In genomic region chr5:110403931-110404330, GRCm38 (mm10) we compare ENCODE assay signal across 34 mouse cellular contexts. TPM values are rescaled to one million over a fixed set of nuclear protein-coding genes. Genes with fewer than 3 reads are reported as not detected.
A peak's percentile ranks its signal among the peaks of the same experiment; 100 is the strongest.
DNase-seq lines count a peak whose midpoint lies in the region; ATAC-seq lines count a peak whose summit lies in the region.
"Had no signal": no experiment of that assay in that cellular context is flagged by ENCODE, and none has a peak within 500 bp of the region (broad histone marks: within the 10 kb centered on the region; RNA-seq: fewer than 3 reads in every experiment).

No protein-coding gene starts in this region.

- no peak overlapping the region for H3K9ac ChIP-seq in heart, embryonic 13.5 days
- H3K9ac ChIP-seq: embryonic facial prominence, embryonic 13.5 days; hindbrain, embryonic 12.5 days; limb, embryonic 13.5 days; liver, embryonic 12.5 days; midbrain, embryonic 13.5 days had no signal

- peaks cover 33% of the 10 kb centered on the region for H3K4me1 ChIP-seq in heart, embryonic 13.5 days
- H3K4me1 ChIP-seq in megakaryocyte, embryonic 14.5 days = peaks cover 51% of the 10 kb centered on the region
- H3K4me1 ChIP-seq: embryonic facial prominence, embryonic 13.5 days; limb, embryonic 13.5 days had no signal

- H3K9me3 ChIP-seq in heart, embryonic 13.5 days = no peaks in the 10 kb centered on the region
- H3K9me3 ChIP-seq in megakaryocyte, embryonic 14.5 days = no peaks in the 10 kb centered on the region
- H3K9me3 ChIP-seq: embryonic facial prominence, embryonic 13.5 days; hindbrain, embryonic 12.5 days; limb, embryonic 13.5 days; liver, embryonic 12.5 days; midbrain, embryonic 13.5 days had no signal

- H3K27ac ChIP-seq in heart, embryonic 13.5 days (replicated peaks) = peak overlapping the region; percentile 73
- H3K27ac ChIP-seq: embryonic facial prominence, embryonic 13.5 days; hindbrain, embryonic 12.5 days; limb, embryonic 13.5 days; liver, embryonic 12.5 days; midbrain, embryonic 13.5 days had no signal

- 0 out of 2 replicates have a peak, but pooled peaks cover 13% of the 10 kb centered on the region for H3K36me3 ChIP-seq in heart, embryonic 13.5 days
- peaks cover 25% of the 10 kb centered on the region for H3K36me3 ChIP-seq in megakaryocyte, embryonic 14.5 days (replicated peaks; ENCODE audit: low read length)
- H3K36me3 ChIP-seq: hindbrain, embryonic 12.5 days; limb, embryonic 13.5 days; midbrain, embryonic 13.5 days had no signal

- ATAC-seq in heart, embryonic 13.5 days (ENCODE audit: extremely low read depth, insufficient number of reproducible peaks, low FRiP score, low TSS enrichment) = no peak
- no peak for ATAC-seq in megakaryocyte, adult 5-6 weeks (ENCODE audit: poor library complexity, severe bottlenecking)
- ATAC-seq: CD4-positive, CD25-positive, alpha-beta regulatory T cell, adult 4 months; inflammation-experienced regulatory T-cells, adult 6 months; liver, embryonic 12.5 days; midbrain, embryonic 13.5 days had no signal

- WGBS in heart, embryonic 13.5 days = 19% methylated on average over 3 of the region's 3 CpGs

- H3K4me3 ChIP-seq in heart, embryonic 13.5 days = no peak overlapping the region
- H3K4me3 ChIP-seq in megakaryocyte, embryonic 14.5 days (replicated peaks) = peak overlapping the region; percentile 53
- H3K4me3 ChIP-seq: embryonic facial prominence, embryonic 13.5 days; erythroblast, embryonic 14.5 days; hindbrain, embryonic 12.5 days; limb, embryonic 13.5 days; liver, embryonic 12.5 days; midbrain, embryonic 13.5 days had no signal

- no peaks in the 10 kb centered on the region for H3K27me3 ChIP-seq in heart, embryonic 13.5 days (replicated peaks)
- H3K27me3 ChIP-seq in megakaryocyte, embryonic 14.5 days (replicated peaks) = no peaks in the 10 kb centered on the region
- H3K27me3 ChIP-seq: embryonic facial prominence, embryonic 13.5 days; hindbrain, embryonic 12.5 days; limb, embryonic 13.5 days; liver, embryonic 12.5 days; midbrain, embryonic 13.5 days had no signal

- DNase-seq in adrenal gland, adult 8-10 months = peak; percentile 55
- DNase-seq in adrenal gland, postnatal 4 days (ENCODE audit: low spot score in 2 of 2) = no peak
- no peak for DNase-seq in heart, postnatal 10 days
- peak; percentile 46 to 49 for DNase-seq in adrenal gland, postnatal 36 days
- DNase-seq: cerebellum, adult 2 months; cerebellum, postnatal 36 days; embryo, embryonic 11 days; gastrocnemius, postnatal 10 days; kidney, adult 18-20 months; kidney, postnatal 4 days; layer of hippocampus, adult 9-11 months; lung, adult 2 months; lung, postnatal 14 days; thymus, postnatal 14 days had no signal

- H3K4me2 ChIP-seq in heart, embryonic 13.5 days = no peak overlapping the region
- H3K4me2 ChIP-seq: embryonic facial prominence, embryonic 13.5 days; hindbrain, embryonic 12.5 days; limb, embryonic 13.5 days; liver, embryonic 12.5 days; midbrain, embryonic 13.5 days had no signal

- intact Hi-C loops in heart, postnatal 10 days (cut with DNase I) = no loop called here

RNA-seq across cellular contexts. Expression of gene Fbrsl1, which starts 44.4 kb away (rescaled TPM):
- total RNA-seq in adrenal gland, adult 8-10 months (2022) = 10 to 100 TPM; 62.7 to 87.3 (median 75.5) TPM
- 10 to 100 TPM; 97.9 to 99.9 TPM for total RNA-seq in adrenal gland, postnatal 4 days (2021)
- 6.2 and 7.0 TPM in 2 replicates for polyA plus RNA-seq in heart, embryonic 13.5 days (2015; fragmentation: Nextera tagmentation; extraction: Ambion mirVana)
- 10 to 100 TPM; 51.1 to 55.1 TPM for total RNA-seq in heart, postnatal 10 days (2021)
- 66.5 and 136 TPM in 2 replicates for polyA plus RNA-seq in megakaryocyte, embryonic 14.5 days (2012; ENCODE audit: insufficient read depth, low replicate concordance)
- total RNA-seq in megakaryocyte, adult 5-6 weeks (2015) = 25.6 and 32.8 TPM in 2 replicates
- total RNA-seq in megakaryocyte, adult 5-6 weeks (2017) = 12.3 and 26.0 TPM in 2 replicates
- 10 to 100 TPM; 65.6 to 68.6 TPM for total RNA-seq in adrenal gland, postnatal 36 days (2021)

RNA-seq across cellular contexts. Expression of gene Lrcol1, which starts 59.4 kb away (rescaled TPM):
- not detected for total RNA-seq in adrenal gland, adult 8-10 months (2022)
- total RNA-seq in adrenal gland, postnatal 4 days (2021) = not detected
- polyA plus RNA-seq in heart, embryonic 13.5 days (2015; fragmentation: Nextera tagmentation; extraction: Ambion mirVana) = not detected in 2 replicates
- not detected for total RNA-seq in heart, postnatal 10 days (2021)
- polyA plus RNA-seq in megakaryocyte, embryonic 14.5 days (2012; ENCODE audit: insufficient read depth, low replicate concordance) = not detected in 2 replicates
- not detected in 2 replicates for total RNA-seq in megakaryocyte, adult 5-6 weeks (2015)
- not detected in 2 replicates for total RNA-seq in megakaryocyte, adult 5-6 weeks (2017)
- not detected for total RNA-seq in adrenal gland, postnatal 36 days (2021)
- total RNA-seq: gastrocnemius, postnatal 10 days; granulocyte monocyte progenitor cell, adult 5-6 weeks; left cerebral cortex, adult 18-20 months; left cerebral cortex, postnatal 25 days; megakaryocyte progenitor cell, adult 5-6 weeks; monocyte, adult 5-6 weeks had no signal
- polyA plus RNA-seq: CD4-positive, CD25-positive, alpha-beta regulatory T cell, adult 4 months; cerebellum, adult 2 months; embryonic facial prominence, embryonic 13.5 days; erythroblast, embryonic 14.5 days; forebrain, embryonic 14.5 days; hindbrain, embryonic 12.5 days; kidney, embryonic 16.5 days; limb, embryonic 13.5 days; liver, embryonic 12.5 days; midbrain, embryonic 13.5 days; spleen, adult 2 months; stomach, embryonic 14.5 days had no signal

Comparison
In these comparisons a context has a peak if more than half of its experiments do, and no peak if none do; other contexts are left out.
1. DNase-seq: peak in adrenal gland, adult 8-10 months (single experiment) and adrenal gland, postnatal 36 days (2 of 2); none in adrenal gland, postnatal 4 days (0 of 2) and heart, postnatal 10 days (0 of 2).